Comparison of ENCODE assay signal across 17 mouse cellular contexts in genomic region chr8:125407672-125408071, GRCm38 (mm10).
DNase-seq lines count a peak whose midpoint lies in the region; ATAC-seq lines count a peak whose summit lies in the region.
"Had no signal": no experiment of that assay in that cellular context is flagged by ENCODE, and none has a peak within 500 bp of the region (broad histone marks: within the 10 kb centered on the region; RNA-seq: fewer than 3 reads in every experiment).

No protein-coding gene starts in this region.

- WGBS in heart, embryonic 16.5 days = 31% methylated on average over 9 of the region's 9 CpGs
- 45% methylated on average over 9 of the region's 9 CpGs for WGBS in heart, embryonic 11.5 days (ENCODE audit: insufficient replicate concordance)
- 63% methylated on average over 9 of the region's 9 CpGs for WGBS in embryonic facial prominence, embryonic 10.5 days
- 11% methylated on average over 9 of the region's 9 CpGs for WGBS in hindbrain, embryonic 13.5 days
- 18% methylated on average over 9 of the region's 9 CpGs for WGBS in midbrain, embryonic 16.5 days

- peak overlapping the region; percentile 14 for H3K9ac ChIP-seq in heart, embryonic 16.5 days (ENCODE audit: low read length)
- no peak overlapping the region for H3K9ac ChIP-seq in heart, embryonic 11.5 days (ENCODE audit: low read depth, low read length)
- peak overlapping the region; percentile 25; the same call in 1 of the 2 replicates for H3K9ac ChIP-seq in hindbrain, embryonic 13.5 days
- no peak overlapping the region for H3K9ac ChIP-seq in midbrain, embryonic 16.5 days (ENCODE audit: low read depth, low read length)
- H3K9ac ChIP-seq: liver, embryonic 14.5 days had no signal

- H3K27me3 ChIP-seq in heart, embryonic 16.5 days (ENCODE audit: control insufficient read depth, insufficient read depth, low read length) = no peaks in the 10 kb centered on the region
- H3K27me3 ChIP-seq in heart, embryonic 11.5 days (ENCODE audit: control insufficient read depth, insufficient read depth, low read length) = no peaks in the 10 kb centered on the region
- H3K27me3 ChIP-seq in embryonic facial prominence, embryonic 10.5 days (replicated peaks; ENCODE audit: low read depth, poor library complexity, severe bottlenecking) = no peaks in the 10 kb centered on the region
- no peaks in the 10 kb centered on the region for H3K27me3 ChIP-seq in hindbrain, embryonic 13.5 days
- no peaks in the 10 kb centered on the region for H3K27me3 ChIP-seq in midbrain, embryonic 16.5 days (ENCODE audit: control insufficient read depth, insufficient read depth, low read depth, low read length)

- no peak overlapping the region for H3K27ac ChIP-seq in heart, embryonic 16.5 days (ENCODE audit: low read length)
- no peak overlapping the region for H3K27ac ChIP-seq in heart, embryonic 11.5 days (ENCODE audit: low read depth, low read length)
- H3K27ac ChIP-seq in embryonic facial prominence, embryonic 10.5 days (replicated peaks) = peak overlapping the region; percentile 12; the same call in 1 of the 2 replicates
- H3K27ac ChIP-seq in hindbrain, embryonic 13.5 days = peak overlapping the region; percentile 60
- H3K27ac ChIP-seq in midbrain, embryonic 16.5 days (ENCODE audit: low read length) = no peak overlapping the region
- H3K27ac ChIP-seq: liver, embryonic 14.5 days had no signal

- no peak for ATAC-seq in heart, embryonic 16.5 days (replicated peaks; ENCODE audit: extremely low read depth, insufficient read depth, low FRiP score)
- ATAC-seq in heart, embryonic 11.5 days (replicated peaks; ENCODE audit: insufficient number of reproducible peaks, low FRiP score, low TSS enrichment) = no peak
- peak; percentile 49; the same call in 1 of the 2 replicates for ATAC-seq in hindbrain, embryonic 13.5 days (ENCODE audit: low FRiP score)
- ATAC-seq in midbrain, embryonic 16.5 days = 0 out of 2 replicates have a peak, but pooled peaks have one; percentile 28
- ATAC-seq: lung, postnatal 0 days had no signal

- H3K36me3 ChIP-seq in heart, embryonic 16.5 days (ENCODE audit: control insufficient read depth, insufficient read depth) = no peaks in the 10 kb centered on the region
- H3K36me3 ChIP-seq in heart, embryonic 11.5 days (ENCODE audit: control insufficient read depth, insufficient read depth, low read length) = no peaks in the 10 kb centered on the region
- H3K36me3 ChIP-seq in embryonic facial prominence, embryonic 10.5 days (replicated peaks) = no peaks in the 10 kb centered on the region
- H3K36me3 ChIP-seq in hindbrain, embryonic 13.5 days = no peaks in the 10 kb centered on the region
- H3K36me3 ChIP-seq in midbrain, embryonic 16.5 days (ENCODE audit: control insufficient read depth, insufficient read depth, low read length) = no peaks in the 10 kb centered on the region
- H3K36me3 ChIP-seq: G1E had no signal

- DNase-seq in embryonic facial prominence, embryonic 10.5 days (ENCODE audit: low spot score) = no peak
- DNase-seq in adrenal gland, postnatal 4 days (ENCODE audit: low spot score in 2 of 2) = no peak
- DNase-seq in layer of hippocampus, postnatal 14 days (ENCODE audit: low spot score in 2 of 2) = no peak
- DNase-seq: adrenal gland, adult 2 months; cerebellum, adult 9-10 months; gastrocnemius, postnatal 25 days; heart, postnatal 36 days; kidney, adult 18-20 months; kidney, postnatal 36 days; layer of hippocampus, postnatal 36 days had no signal

- H3K4me1 ChIP-seq in heart, embryonic 16.5 days (ENCODE audit: control insufficient read depth, insufficient read depth, low read length) = peaks cover 12% of the 10 kb centered on the region
- peaks cover 27% of the 10 kb centered on the region for H3K4me1 ChIP-seq in heart, embryonic 11.5 days (ENCODE audit: control insufficient read depth, insufficient read depth, low read length)
- peaks cover 35% of the 10 kb centered on the region for H3K4me1 ChIP-seq in embryonic facial prominence, embryonic 10.5 days
- H3K4me1 ChIP-seq in hindbrain, embryonic 13.5 days (replicated peaks) = peaks cover 26% of the 10 kb centered on the region
- no peaks in the 10 kb centered on the region; the same call in 1 of the 2 replicates for H3K4me1 ChIP-seq in midbrain, embryonic 16.5 days (ENCODE audit: control insufficient read depth, insufficient read depth, low read length)

- 0 out of 2 replicates have a peak, but pooled peaks cover 7% of the 10 kb centered on the region for H3K9me3 ChIP-seq in heart, embryonic 16.5 days (replicated peaks; ENCODE audit: control insufficient read depth, low read length)
- no peaks in the 10 kb centered on the region for H3K9me3 ChIP-seq in heart, embryonic 11.5 days (replicated peaks; ENCODE audit: control insufficient read depth, low read length)
- 0 out of 2 replicates have a peak, but pooled peaks cover 9% of the 10 kb centered on the region for H3K9me3 ChIP-seq in embryonic facial prominence, embryonic 10.5 days
- no peaks in the 10 kb centered on the region for H3K9me3 ChIP-seq in hindbrain, embryonic 13.5 days
- no peaks in the 10 kb centered on the region for H3K9me3 ChIP-seq in midbrain, embryonic 16.5 days (replicated peaks; ENCODE audit: control insufficient read depth, low read length, poor library complexity, severe bottlenecking)

- H3K4me2 ChIP-seq in heart, embryonic 16.5 days (ENCODE audit: low read depth, low read length) = no peak overlapping the region
- no peak overlapping the region for H3K4me2 ChIP-seq in heart, embryonic 11.5 days
- no peak overlapping the region for H3K4me2 ChIP-seq in hindbrain, embryonic 13.5 days
- no peak overlapping the region for H3K4me2 ChIP-seq in midbrain, embryonic 16.5 days (ENCODE audit: low read length)

- H3K4me3 ChIP-seq in heart, embryonic 16.5 days (ENCODE audit: low read length) = no peak overlapping the region
- no peak overlapping the region for H3K4me3 ChIP-seq in heart, embryonic 11.5 days (ENCODE audit: low read depth, low read length)
- no peak overlapping the region for H3K4me3 ChIP-seq in embryonic facial prominence, embryonic 10.5 days
- H3K4me3 ChIP-seq in hindbrain, embryonic 13.5 days = no peak overlapping the region
- H3K4me3 ChIP-seq in midbrain, embryonic 16.5 days (ENCODE audit: low read depth, low read length) = no peak overlapping the region

Comparison
In these comparisons a context has a peak if more than half of its experiments do, and no peak if none do; other contexts are left out.
1. H3K9ac ChIP-seq: peak in heart, embryonic 16.5 days (single experiment) and hindbrain, embryonic 13.5 days (single experiment); none in heart, embryonic 11.5 days (single experiment) and midbrain, embryonic 16.5 days (single experiment).
2. ATAC-seq: peak in hindbrain, embryonic 13.5 days (single experiment) and midbrain, embryonic 16.5 days (single experiment); none in heart, embryonic 16.5 days (single experiment) and heart, embryonic 11.5 days (single experiment).
3. H3K27ac ChIP-seq: peak in embryonic facial prominence, embryonic 10.5 days (single experiment) and hindbrain, embryonic 13.5 days (single experiment); none in heart, embryonic 16.5 days (single experiment), heart, embryonic 11.5 days (single experiment) and midbrain, embryonic 16.5 days (single experiment).